Mouse (Mus musculus) gastrocnemius, adult 18-20 months (tissue): ENCODE measurements around the gene Irf1. TPM values are rescaled to one million over a fixed set of nuclear protein-coding genes. Genes with fewer than 3 reads are reported as not detected.

Experiments used
- DNase-seq: peaks from one replicate; pipeline ENCODE4 v3.0.0; 2021; ENCODE audit warnings: low spot score
- total RNA-seq, 2 experiments: library from RNA; stranded (reverse); gene quantifications; 2 replicates each; pipeline ENCODE4 v1.2.3; 2021

Irf1 gene
- total RNA-seq, 2 experiments from 2014 or later, result 4.7 to 9.9 TPM

- DNase-seq, result no peak
These were observed 10.0 kb upstream of the Irf1 start for GRCm38 (mm10) chr11:53759545-53760406.

- no peak for DNase-seq
These were observed 8.5 kb upstream of the Irf1 start for GRCm38 (mm10) chr11:53761284-53761683.

GRCm38 (mm10) chr11:53761822-53762221, 8.0 kb upstream of the Irf1 start:
- DNase-seq, result peak; percentile 57

GRCm38 (mm10) chr11:53762426-53762825, 7.4 kb upstream of the Irf1 start:
- DNase-seq, result no peak

- DNase-seq, result peak; percentile 80
These were observed 6.9 kb upstream of the Irf1 start for GRCm38 (mm10) chr11:53762827-53763495.

GRCm38 (mm10) chr11:53763496-53764140, 6.2 kb upstream of the Irf1 start:
- peak; percentile 92 for DNase-seq

- DNase-seq, result no peak
These were observed 5.2 kb upstream of the Irf1 start for GRCm38 (mm10) chr11:53764581-53764980.

GRCm38 (mm10) chr11:53768422-53769184, 1.2 kb upstream of the Irf1 start:
- DNase-seq, result no peak

- DNase-seq, result no peak
These were observed 633 bp upstream of the Irf1 start for GRCm38 (mm10) chr11:53769185-53769576.

- peak; percentile 61 for DNase-seq
These were observed 444 bp downstream of the Irf1 start for GRCm38 (mm10) chr11:53770125-53770791.

- no peak for DNase-seq
These were observed 1.4 kb downstream of the Irf1 start for GRCm38 (mm10) chr11:53771001-53771744.

GRCm38 (mm10) chr11:53772536-53772935, 2.7 kb downstream of the Irf1 start:
- DNase-seq, result no peak

- DNase-seq, result no peak
These were observed 3.3 kb downstream of the Irf1 start, which contains the start of gene Gm17334 for GRCm38 (mm10) chr11:53773087-53773486. Gene Gm17334, minus strand, starts transcription at chr11:53773187.

- DNase-seq, result no peak
These were observed 4.0 kb downstream of the Irf1 start for GRCm38 (mm10) chr11:53773641-53774360.

- DNase-seq, result no peak
These were observed 4.9 kb downstream of the Irf1 start for GRCm38 (mm10) chr11:53774659-53775255.

- DNase-seq, result no peak
These were observed 7.9 kb downstream of the Irf1 start for GRCm38 (mm10) chr11:53777736-53778135.

- no peak for DNase-seq
These were observed 8.6 kb downstream of the Irf1 start for GRCm38 (mm10) chr11:53778455-53778854.

- no peak for DNase-seq
These were observed 10.0 kb downstream of the Irf1 start for GRCm38 (mm10) chr11:53779808-53780207.

GRCm38 (mm10) chr11:53780262-53780661, 10.4 kb downstream of the Irf1 start:
- DNase-seq, result no peak
